Mouse (Mus musculus) stomach, embryonic 16.5 days (tissue): ENCODE measurements at regions not wholly inside any gene's neighbourhood (a gene's known extent, or its start where the extent isn't known, plus 50 kb on each side); places are given as distances from the start of the nearest gene placed in this dataset. TPM values are rescaled to one million over a fixed set of nuclear protein-coding genes. Genes with fewer than 3 reads are reported as not detected.

ENCODE experiments used
- ATAC-seq: fragments of 200-750 bp; cut with Nextera tagmentation; 2 replicates; pipeline ENCODE4 v1.8.0; 2017; ENCODE audit warnings: moderate number of reproducible peaks, moderate TSS enrichment; ENCODE audit not compliant: insufficient read depth, low FRiP score
- H3K27ac ChIP-seq: fragments of 300-500 bp; sonication (generic); 2 replicates; pipeline ENCODE4 v1.5.1; 2014; ENCODE audit warnings: low read length
- H3K27me3 ChIP-seq: fragments of 300-500 bp; sonication (generic); 2 replicates; pipeline ENCODE4 v1.6.1; 2014; ENCODE audit warnings: low read length, control low read depth, mixed read lengths; ENCODE audit not compliant: control insufficient read depth, insufficient read depth
- H3K36me3 ChIP-seq: fragments of 300-500 bp; sonication (generic); 2 replicates; pipeline ENCODE4 v1.6.1; 2014; ENCODE audit warnings: low read length; ENCODE audit not compliant: control insufficient read depth, insufficient read depth
- H3K4me1 ChIP-seq: fragments of 300-500 bp; sonication (generic); 2 replicates; pipeline ENCODE4 v1.6.1; 2014; ENCODE audit warnings: low read length, control low read depth, mixed read lengths; ENCODE audit not compliant: control insufficient read depth, insufficient read depth
- H3K4me2 ChIP-seq: fragments of 300-500 bp; sonication (generic); 2 replicates; pipeline ENCODE4 v1.6.1; 2014; ENCODE audit warnings: low read depth, low read length, mixed read lengths
- H3K4me3 ChIP-seq: fragments of 300-500 bp; sonication (generic); replicated peaks from 2 replicates; pipeline ENCODE4 v1.5.1; 2014; ENCODE audit warnings: mild to moderate bottlenecking, low read length
- H3K9ac ChIP-seq: fragments of 300-500 bp; sonication (generic); 2 replicates; pipeline ENCODE4 v1.6.1; 2014; ENCODE audit warnings: low read length
- H3K9me3 ChIP-seq: fragments of 300-500 bp; sonication (generic); replicated peaks from 2 replicates; pipeline ENCODE4 v1.6.1; 2016; ENCODE audit warnings: low read length, control low read depth; ENCODE audit not compliant: control insufficient read depth
- WGBS: fragments of 180-500 bp; shearing (Covaris S2); extraction: QIAGEN DNeasy Blood & Tissue Kit; methylation state at CpG from one replicate; pipeline ENCODE4 v1.1.7; 2014; 5-methylcytosine and 5-hydroxymethylcytosine counted together
- microRNA-seq: library from miRNA; unstranded; fragments of <30 nt; microRNA quantifications from one replicate; pipeline ENCODE4, GENCODE M21; 2016

GRCm38 (mm10) chr14:48376112-48376511 lies 69.8 kb upstream of the Tmem260 start:
- no peak overlapping the region for H3K27ac ChIP-seq
- WGBS: 23% methylated on average over 5 of the region's 5 CpGs

More at GRCm38 (mm10) chr14:48376112-48376511, 69.8 kb upstream of the Tmem260 start:
- Histone ChIP-seq H3K36me3 (no peaks in the 10 kb centered on the region), H3K9ac (no peak overlapping the region), H3K4me2 (no peak overlapping the region), H3K4me1 (no peaks in the 10 kb centered on the region), H3K27me3 (no peaks in the 10 kb centered on the region), H3K4me3 (no peak overlapping the region), H3K9me3 (no peaks in the 10 kb centered on the region)
- no peak for ATAC-seq

Small RNAs in the stretch of these regions (microRNA-seq; reads per million reads assigned to microRNA genes)
- gene Gm23881: not detected
